Mouse (Mus musculus) lung, adult 2 months (tissue): ENCODE results near the gene Ifitm1. TPM values are rescaled to one million over a fixed set of nuclear protein-coding genes. Genes with fewer than 3 reads are reported as not detected.
A peak's percentile ranks its signal among the peaks of the same experiment; 100 is the strongest.

Experiments
- DNase-seq: peaks from one replicate; pipeline ENCODE4 v3.0.0; 2022
- H3K4me1 ChIP-seq: fragments of 200-500 bp; 2 replicates; pipeline ENCODE4 v1.6.1; 2011; ENCODE audit warnings: low read length; ENCODE audit not compliant: control insufficient read depth, insufficient read depth
- H3K4me3 ChIP-seq: fragments of 200-500 bp; replicated peaks from 2 replicates; pipeline ENCODE3; 2011; ENCODE audit warnings: low read depth, mild to moderate bottlenecking, control low read depth, low read length; ENCODE audit errors: extremely low read depth
- CTCF ChIP-seq: fragments of 200-500 bp; IDR thresholded peaks from 2 replicates; pipeline ENCODE4 v1.5.1; 2011; ENCODE audit warnings: mild to moderate bottlenecking, low read length, control low read depth; ENCODE audit not compliant: insufficient read depth
- POLR2A ChIP-seq: fragments of 200-500 bp; IDR thresholded peaks from 2 replicates; pipeline ENCODE4 v1.6.1; 2011; ENCODE audit warnings: low read depth, mild to moderate bottlenecking, control low read depth, low read length, borderline replicate concordance; ENCODE audit errors: extremely low read depth
- WGBS: fragments of 180-500 bp; shearing (Covaris S2); methylation state at CpG from one replicate; pipeline ENCODE4 v1.1.7; 2018; 5-methylcytosine and 5-hydroxymethylcytosine counted together
- polyA plus RNA-seq: library from polyadenylated mRNA; depleted of rRNA; stranded (reverse); fragments of >200 nt; gene quantifications from 2 replicates; pipeline ENCODE4 v1.2.3, GENCODE M21; 2012; rRNA removed

Ifitm1 gene
- polyA plus RNA-seq = 227 and 261 TPM in 2 replicates

GRCm38 (mm10) chr7:140966921-140967320 is at the start of gene Ifitm1:
Gene Ifitm1 (plus strand): TSS chr7:140967221.
- H3K4me3 ChIP-seq = no peak within 1 kb of the TSS

GRCm38 (mm10) chr7:140919911-140920310 is 47.1 kb upstream of the Ifitm1 start:
- 51% methylated on average over 4 of the region's 4 CpGs for WGBS
- no peak for DNase-seq
- Histone ChIP-seq H3K4me1 (peaks cover 10% of the 10 kb centered on the region), H3K4me3 (no peak overlapping the region)
- TF ChIP-seq POLR2A (no peak), CTCF (no peak)

More at GRCm38 (mm10) chr7:140966921-140967320, at the start of gene Ifitm1:
- TF ChIP-seq CTCF (no peak), POLR2A (no peak)
- 89% methylated on average over 4 of the region's 4 CpGs for WGBS
- peaks cover 9% of the 10 kb centered on the region for H3K4me1 ChIP-seq
- DNase-seq = no peak

GRCm38 (mm10) chr7:140920418-140921029 is 46.5 kb upstream of the Ifitm1 start, which contains the start of gene Nlrp6:
Gene Nlrp6 (plus strand): TSS chr7:140920902.
- H3K4me1 ChIP-seq = peaks cover 10% of the 10 kb centered on the region
- no peak for TF ChIP-seq CTCF
- no peak for TF ChIP-seq POLR2A
- no peak for DNase-seq
- no peak within 1 kb of the TSS for H3K4me3 ChIP-seq
- 74% methylated on average over 8 of the region's 8 CpGs for WGBS

- peaks cover 10% of the 10 kb centered on the region for H3K4me1 ChIP-seq
- no peak overlapping the region for H3K4me3 ChIP-seq
- DNase-seq = no peak
- WGBS = 31% methylated on average over 22 of the region's 22 CpGs
- no peak for TF ChIP-seq CTCF
- no peak for TF ChIP-seq POLR2A
Observed at GRCm38 (mm10) chr7:140921225-140921975, 45.6 kb upstream of the Ifitm1 start.

GRCm38 (mm10) chr7:140922398-140923069 is 44.5 kb upstream of the Ifitm1 start:
- Histone ChIP-seq H3K4me3 (peak overlapping the region; percentile 31), H3K4me1 (peaks cover 10% of the 10 kb centered on the region)
- under 1% methylated on average over 49 of the region's 49 CpGs for whole genome bisulfite sequencing
- DNase-seq = no peak
- TF ChIP-seq CTCF (no peak), POLR2A (no peak)

GRCm38 (mm10) chr7:140923070-140923775 is 43.8 kb upstream of the Ifitm1 start:
- DNase-seq = no peak
- H3K4me1 ChIP-seq = peaks cover 10% of the 10 kb centered on the region
- 23% methylated on average over 30 of the region's 30 CpGs for WGBS
- no peak overlapping the region for H3K4me3 ChIP-seq
- TF ChIP-seq CTCF = no peak
- TF ChIP-seq POLR2A = no peak

GRCm38 (mm10) chr7:140927181-140927580 is 39.8 kb upstream of the Ifitm1 start:
- no peak overlapping the region for H3K4me3 ChIP-seq
- WGBS = 87% methylated on average over 6 of the region's 6 CpGs
- no peak for DNase-seq

GRCm38 (mm10) chr7:140938436-140938835 is 28.6 kb upstream of the Ifitm1 start:
- 54% methylated on average over 3 of the region's 3 CpGs for WGBS
- no peak for DNase-seq
- peaks cover 11% of the 10 kb centered on the region for H3K4me1 ChIP-seq
- TF ChIP-seq CTCF = 0 out of 2 replicates have a peak, but pooled peaks have one; percentile 15
- TF ChIP-seq POLR2A = no peak
- H3K4me3 ChIP-seq = no peak overlapping the region

More at GRCm38 (mm10) chr7:140927181-140927580, 39.8 kb upstream of the Ifitm1 start:
- no peak for TF ChIP-seq CTCF
- TF ChIP-seq POLR2A = no peak
- peaks cover 7% of the 10 kb centered on the region for H3K4me1 ChIP-seq

- DNase-seq = no peak
- TF ChIP-seq POLR2A = no peak
- TF ChIP-seq CTCF = no peak
- 55% methylated on average over 2 of the region's 2 CpGs for WGBS
- H3K4me1 ChIP-seq = peaks cover 11% of the 10 kb centered on the region
- H3K4me3 ChIP-seq = no peak overlapping the region
Observed at GRCm38 (mm10) chr7:140938896-140939295, 28.1 kb upstream of the Ifitm1 start.
